Mouse (Mus musculus) lung, adult 2 months (tissue): ENCODE data around the gene S100a6.

Source experiments
- CTCF ChIP-seq: fragments of 200-500 bp; IDR thresholded peaks from 2 replicates; pipeline ENCODE4 v1.5.1; 2011; ENCODE audit warnings: mild to moderate bottlenecking, low read length, control low read depth; ENCODE audit not compliant: insufficient read depth
- POLR2A ChIP-seq: fragments of 200-500 bp; IDR thresholded peaks from 2 replicates; pipeline ENCODE4 v1.6.1; 2011; ENCODE audit warnings: low read depth, mild to moderate bottlenecking, control low read depth, low read length, borderline replicate concordance; ENCODE audit errors: extremely low read depth

DNA sequence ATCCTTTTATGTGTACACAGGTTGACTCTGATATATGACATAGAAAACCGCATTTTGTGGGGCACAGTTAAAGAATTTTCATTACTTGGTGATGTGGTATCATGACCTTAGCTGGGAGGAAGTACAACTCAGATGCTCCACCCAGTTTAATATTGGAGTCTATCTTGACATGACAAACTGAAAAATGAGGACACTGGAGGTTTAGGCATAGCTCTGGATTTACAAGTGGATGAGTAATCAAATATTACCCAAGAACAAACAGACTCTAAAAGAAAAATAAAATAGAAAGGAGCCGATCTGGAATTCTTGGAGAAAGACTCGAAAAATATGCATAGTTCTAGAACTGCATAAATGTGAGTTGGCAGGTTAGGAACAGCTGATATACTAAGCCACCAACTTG lies 37.4 kb upstream of the S100a6 start:
- TF ChIP-seq POLR2A = no peak
- TF ChIP-seq CTCF = no peak
